Mouse (Mus musculus) G1E-ER4 (cell line): ENCODE measurements around the gene Pcsk6. TPM values are rescaled to one million over a fixed set of nuclear protein-coding genes. Genes with fewer than 3 reads are reported as not detected.

Experiments
- GATA1 ChIP-seq: IDR thresholded peaks from one replicate; pipeline ENCODE4 v1.8.0; 2012; ENCODE audit warnings: low read length, inconsistent platforms
- polyA plus RNA-seq: library from polyadenylated mRNA; stranded (reverse); fragments of >175 nt; gene quantifications from 2 replicates; pipeline ENCODE4 v1.2.3, GENCODE M21; 2012

Pcsk6 gene
- polyA plus RNA-seq, 1 experiment: not detected

- no peak for TF ChIP-seq GATA1
Observed at GRCm38 (mm10) chr7:65873902-65874301, 12.4 kb downstream of the Pcsk6 start.

GRCm38 (mm10) chr7:65876596-65876995, 15.1 kb downstream of the Pcsk6 start:
- no peak for TF ChIP-seq GATA1

GRCm38 (mm10) chr7:65878234-65878633, 16.7 kb downstream of the Pcsk6 start:
- no peak for TF ChIP-seq GATA1

- TF ChIP-seq GATA1: no peak
Observed at GRCm38 (mm10) chr7:65879330-65879729, 17.8 kb downstream of the Pcsk6 start.

GRCm38 (mm10) chr7:65880666-65881289, 19.2 kb downstream of the Pcsk6 start:
- no peak for TF ChIP-seq GATA1

- no peak for TF ChIP-seq GATA1
Observed at GRCm38 (mm10) chr7:65881290-65881688, 19.8 kb downstream of the Pcsk6 start.

GRCm38 (mm10) chr7:65884928-65885327, 23.4 kb downstream of the Pcsk6 start:
- no peak for TF ChIP-seq GATA1

- TF ChIP-seq GATA1: no peak
Observed at GRCm38 (mm10) chr7:65885819-65886218, 24.3 kb downstream of the Pcsk6 start.

- TF ChIP-seq GATA1: no peak
Observed at GRCm38 (mm10) chr7:65891831-65892230, 30.3 kb downstream of the Pcsk6 start.

- no peak for TF ChIP-seq GATA1
Observed at GRCm38 (mm10) chr7:65892264-65892828, 30.8 kb downstream of the Pcsk6 start.

- no peak for TF ChIP-seq GATA1
Observed at GRCm38 (mm10) chr7:65893546-65893945, 32.0 kb downstream of the Pcsk6 start.

GRCm38 (mm10) chr7:65895262-65895661, 33.7 kb downstream of the Pcsk6 start:
- TF ChIP-seq GATA1: no peak

GRCm38 (mm10) chr7:65901231-65901630, 39.7 kb downstream of the Pcsk6 start:
- no peak for TF ChIP-seq GATA1

GRCm38 (mm10) chr7:65902471-65903180, 41.1 kb downstream of the Pcsk6 start:
- TF ChIP-seq GATA1: no peak

- TF ChIP-seq GATA1: no peak
Observed at GRCm38 (mm10) chr7:65903456-65903855, 41.9 kb downstream of the Pcsk6 start.

GRCm38 (mm10) chr7:65906528-65907272, 45.2 kb downstream of the Pcsk6 start:
- TF ChIP-seq GATA1: no peak
